Mouse (Mus musculus) testis, adult 10 weeks (tissue): Measurements from ENCODE around the gene Arg1. TPM values are rescaled to one million over a fixed set of nuclear protein-coding genes. Genes with fewer than 3 reads are reported as not detected.

Experiments used
- polyA plus RNA-seq: library from polyadenylated mRNA; stranded (reverse); fragments of 350-450 nt; fragmentation: Illumina TruSeq; extraction: RNeasy Lipid Tissue Mini Kit (QIAGEN cat#74804); gene quantifications from one replicate; pipeline ENCODE4 v1.2.3, GENCODE M21; 2014; ENCODE audit warnings: low read depth, low replicate concordance

Arg1 gene
- 0.18 TPM for polyA plus RNA-seq

DNA sequence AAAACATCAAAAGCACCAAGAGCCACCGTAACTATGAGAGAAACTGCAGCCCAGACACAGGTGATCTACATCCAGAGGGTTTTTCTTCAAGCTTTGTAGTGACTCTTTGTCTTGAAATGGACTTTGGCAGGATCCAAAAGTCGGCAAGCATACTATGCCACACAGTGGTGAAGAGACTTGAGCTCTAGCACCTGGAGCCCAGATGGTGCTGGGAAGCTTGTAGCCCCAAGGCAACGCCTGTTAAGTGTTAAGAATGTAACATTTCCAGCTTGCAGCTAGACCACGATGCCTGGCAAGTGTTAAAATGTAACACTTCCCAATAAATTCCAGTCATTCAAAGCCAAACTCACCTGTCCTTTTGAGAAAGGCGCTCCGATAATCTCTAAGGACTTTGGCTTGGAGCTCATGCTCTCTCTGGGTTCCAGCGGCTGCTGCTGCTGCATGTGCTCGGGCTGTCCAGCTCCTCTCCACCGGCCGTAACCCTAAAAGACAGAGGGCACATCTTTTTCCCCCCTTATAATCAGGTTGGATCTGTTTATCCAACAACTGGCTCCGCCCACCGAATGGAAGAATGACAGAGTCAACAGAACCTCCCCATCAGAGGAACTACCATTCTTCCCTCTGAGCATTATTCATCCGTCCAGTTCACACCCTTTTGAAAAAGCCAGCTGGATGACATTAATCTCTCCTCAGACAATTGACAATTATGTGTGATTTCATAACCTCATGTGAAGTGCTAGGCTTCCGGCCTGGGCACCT lies at the start of gene Arg1:
Gene Arg1 (minus strand): TSS at position 523 of the 759 bp plus-strand sequence.

GRCm38 (mm10) chr10:24869760-24870290 lies 57.5 kb downstream of the Arg1 start, which contains the start of gene Med23:
TSS of gene Med23 (plus strand) at chr10:24869986.

Other genes with a start within 250 kb of the Arg1 start
- gene Enpp1, start 215.3 kb downstream of the Arg1 start, polyA plus RNA-seq = 1.7 TPM
- gene Enpp3, start 84.7 kb downstream of the Arg1 start, polyA plus RNA-seq = 0.67 TPM
- gene Med23, start 57.5 kb downstream of the Arg1 start, polyA plus RNA-seq = 41.4 TPM